Mouse (Mus musculus): ENCODE data around the gene Vpreb3.

The Vpreb3 gene

DNA sequence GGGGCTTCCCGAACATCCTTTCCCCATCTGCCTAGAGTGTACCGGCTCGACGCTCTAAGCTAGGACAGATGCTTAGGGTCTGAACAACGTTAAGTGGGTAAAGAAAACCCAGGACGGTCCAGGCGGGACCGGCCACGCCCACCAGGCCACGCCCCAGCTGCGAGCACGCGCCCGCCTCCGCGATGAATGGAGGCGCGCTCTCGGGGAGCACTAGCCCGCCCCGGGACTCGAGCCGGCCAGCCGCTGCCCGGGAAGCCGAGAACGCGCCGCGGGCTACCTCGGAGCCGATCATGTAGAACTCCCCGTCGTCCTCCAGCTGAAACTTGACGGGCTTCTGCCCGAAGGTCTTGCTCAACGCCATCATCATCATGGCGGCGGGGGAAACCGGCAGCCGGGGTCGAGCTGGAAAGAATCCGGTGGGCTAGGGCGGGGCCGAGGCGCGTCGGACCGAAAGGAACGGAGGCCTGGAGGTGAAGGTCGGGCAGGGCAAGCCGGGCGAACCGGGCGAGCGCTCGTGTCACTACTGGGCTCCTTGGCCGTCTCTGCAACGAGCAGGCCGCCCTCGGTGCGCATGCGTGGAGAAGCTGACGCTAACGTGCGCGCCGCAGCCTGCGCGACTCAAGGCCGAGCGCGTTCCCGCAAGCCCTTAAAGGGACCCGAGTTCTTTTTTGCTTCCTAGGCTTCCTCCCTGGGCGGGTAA lies 21.7 kb upstream of the Vpreb3 start, which contains the start of gene Smarcb1:
TSS of gene Smarcb1 (minus strand) at position 592 of the 700 bp plus-strand sequence.
- 0 out of 2 replicates have a peak, but pooled peaks have one; percentile 4 for TF ChIP-seq GATA4 (IDR thresholded peaks at IDR 0.05; ENCODE audit: insufficient replicate concordance, low read length)

DNA sequence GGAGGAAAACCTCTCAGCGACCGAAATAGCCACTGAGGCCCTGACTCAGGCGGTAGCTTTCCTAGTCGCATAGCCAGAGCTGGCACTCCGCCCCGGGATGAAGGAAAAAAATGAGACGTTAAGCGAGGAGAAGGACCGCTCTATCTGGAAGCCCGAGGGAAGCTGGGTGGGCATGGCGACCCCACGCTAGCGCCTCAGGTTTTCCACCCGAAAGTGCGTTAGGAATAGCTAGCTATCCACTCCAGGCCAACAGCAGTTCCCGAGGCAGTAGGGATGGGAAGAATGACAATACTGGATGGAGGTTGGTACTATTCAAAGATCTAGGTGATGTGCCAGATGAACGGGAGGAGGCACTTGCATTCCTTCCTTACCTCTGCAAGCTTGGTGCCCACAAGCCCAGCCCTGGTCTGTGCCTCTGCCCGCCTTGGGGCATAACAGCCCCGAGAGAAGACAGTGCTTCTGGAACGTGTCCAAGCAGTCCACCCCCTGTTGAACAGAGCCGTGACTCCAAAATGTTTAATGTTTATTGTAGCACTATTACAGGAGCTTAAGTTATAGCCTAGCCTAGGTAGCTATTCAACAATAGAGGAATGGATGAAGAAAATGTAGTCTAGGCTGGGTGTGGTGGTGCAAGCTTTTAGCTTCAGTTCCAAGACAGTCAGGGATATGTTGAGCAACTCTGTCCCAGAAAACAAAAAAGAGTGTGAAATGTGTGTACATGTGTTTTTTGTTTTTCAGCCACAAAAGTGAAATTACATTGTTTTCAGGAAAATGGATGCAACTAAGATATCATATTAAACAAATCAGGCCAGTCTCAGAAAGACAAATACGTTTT lies 20.9 kb upstream of the Vpreb3 start:
- no peak for TF ChIP-seq GATA4 (IDR thresholded peaks at IDR 0.05; ENCODE audit: insufficient replicate concordance, low read length)

DNA sequence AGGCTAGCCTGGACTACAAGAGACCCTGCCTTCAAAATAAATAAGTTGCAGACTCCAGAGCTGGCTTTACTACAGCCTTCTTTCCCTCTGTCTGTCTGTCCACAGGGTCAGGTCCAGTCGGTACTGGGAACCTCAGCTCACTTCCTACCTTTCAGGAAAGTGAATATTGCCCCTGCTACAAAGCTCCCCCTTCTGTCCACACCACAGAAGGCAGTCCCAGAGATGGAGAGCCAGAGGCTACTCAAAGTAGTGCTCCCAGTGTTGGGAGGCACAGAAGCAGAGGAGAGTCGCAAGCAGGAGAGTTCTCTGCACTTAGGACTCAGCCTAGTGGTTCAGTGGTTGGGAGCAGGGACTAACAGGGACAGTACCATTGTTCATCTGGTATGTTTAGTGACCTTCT lies 18.5 kb upstream of the Vpreb3 start:
- TF ChIP-seq GATA4 (IDR thresholded peaks at IDR 0.05; ENCODE audit: insufficient replicate concordance, low read length), result no peak

DNA sequence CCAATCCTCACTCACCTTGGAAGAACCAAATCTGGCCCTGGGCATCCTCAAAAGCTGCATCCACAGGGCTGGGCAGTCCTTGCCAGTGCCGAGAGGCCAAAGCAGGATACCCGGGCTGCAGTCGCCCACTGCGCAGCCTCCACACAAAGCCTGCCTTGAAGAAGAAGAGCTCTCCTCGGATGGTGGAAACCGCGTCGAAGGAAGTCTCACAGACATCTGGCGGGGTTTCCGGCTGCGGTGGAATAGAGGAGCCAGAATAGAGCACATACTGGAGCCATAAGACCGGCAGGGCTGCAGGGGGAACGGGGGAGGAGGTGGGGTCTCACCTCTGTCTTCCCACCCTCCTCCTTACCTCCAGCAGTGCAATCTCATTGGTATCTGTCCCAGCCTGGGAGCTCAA lies 16.5 kb upstream of the Vpreb3 start:
- TF ChIP-seq GATA4 (IDR thresholded peaks at IDR 0.05; ENCODE audit: insufficient replicate concordance, low read length), result no peak

DNA sequence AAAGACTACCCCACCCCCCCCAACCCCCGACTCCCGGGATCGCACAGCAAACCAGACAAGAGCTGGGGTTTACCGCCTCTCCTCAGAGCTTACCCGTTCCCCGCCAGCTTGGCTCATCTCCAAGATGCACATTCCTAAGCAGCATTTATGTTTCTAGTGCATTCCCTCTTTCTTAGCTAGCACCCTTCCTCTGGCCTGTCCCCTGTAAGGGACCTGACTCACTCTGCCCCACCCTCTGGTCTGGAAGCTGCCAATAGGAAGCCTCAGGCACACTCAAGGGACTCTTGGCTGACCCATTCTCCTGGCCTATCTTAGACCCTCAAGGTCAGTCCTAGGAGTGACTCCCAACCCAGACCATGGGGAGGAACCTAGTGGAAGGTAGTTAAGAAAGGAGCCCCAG lies 12.6 kb upstream of the Vpreb3 start:
- TF ChIP-seq GATA4 (IDR thresholded peaks at IDR 0.05; ENCODE audit: insufficient replicate concordance, low read length), result no peak

DNA sequence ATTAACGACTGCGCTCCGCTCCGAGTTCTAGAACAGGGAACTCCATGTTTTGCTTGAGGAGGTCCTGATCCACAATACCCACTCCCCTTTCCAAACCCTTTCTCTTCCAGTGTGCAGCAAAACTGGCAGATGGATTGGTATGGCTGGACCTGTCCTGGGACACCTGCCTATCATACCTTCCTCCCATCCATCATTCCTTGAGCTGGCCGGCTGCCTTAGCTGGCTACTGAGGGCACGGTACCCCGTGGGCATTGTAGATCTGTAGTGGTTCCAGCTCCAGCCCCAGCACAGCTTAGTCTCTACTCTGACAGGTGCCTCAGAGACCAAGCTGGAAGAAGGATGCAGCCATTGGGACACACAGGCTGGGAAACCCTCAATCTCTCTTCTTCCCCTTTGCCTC lies 11.5 kb upstream of the Vpreb3 start:
- TF ChIP-seq GATA4 (IDR thresholded peaks at IDR 0.05; ENCODE audit: insufficient replicate concordance, low read length), result no peak

DNA sequence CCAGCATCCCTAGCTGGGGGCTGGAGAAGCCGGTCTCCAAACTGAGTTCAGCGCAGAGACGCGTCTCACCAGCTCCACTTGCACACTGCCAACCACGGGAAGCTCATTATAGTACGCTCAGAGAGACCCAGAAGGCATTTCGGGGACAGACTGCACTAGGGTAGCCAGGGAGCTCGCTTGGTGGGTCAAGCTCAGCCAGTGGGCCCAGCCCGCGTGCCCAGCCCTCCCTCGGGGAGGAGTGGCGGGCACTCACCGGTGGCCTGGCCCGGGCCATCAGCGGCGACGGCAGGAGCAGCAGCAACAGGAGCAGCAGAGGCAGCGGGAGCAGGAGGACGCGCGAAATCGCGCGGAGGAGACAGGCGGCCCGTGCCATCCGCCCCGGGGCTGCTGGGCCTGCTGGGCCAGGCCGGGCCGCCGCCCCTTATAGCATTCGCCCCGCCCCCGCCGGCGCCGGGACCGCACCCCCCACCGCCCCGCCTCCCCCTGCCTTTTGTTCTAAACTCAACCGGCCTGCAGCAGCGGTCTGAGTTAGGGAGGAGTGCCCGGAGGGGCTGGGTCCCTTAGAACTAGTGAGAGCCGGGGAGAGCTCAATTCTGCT lies 10.7 kb upstream of the Vpreb3 start:
- no peak for TF ChIP-seq GATA4 (IDR thresholded peaks at IDR 0.05; ENCODE audit: insufficient replicate concordance, low read length)

DNA sequence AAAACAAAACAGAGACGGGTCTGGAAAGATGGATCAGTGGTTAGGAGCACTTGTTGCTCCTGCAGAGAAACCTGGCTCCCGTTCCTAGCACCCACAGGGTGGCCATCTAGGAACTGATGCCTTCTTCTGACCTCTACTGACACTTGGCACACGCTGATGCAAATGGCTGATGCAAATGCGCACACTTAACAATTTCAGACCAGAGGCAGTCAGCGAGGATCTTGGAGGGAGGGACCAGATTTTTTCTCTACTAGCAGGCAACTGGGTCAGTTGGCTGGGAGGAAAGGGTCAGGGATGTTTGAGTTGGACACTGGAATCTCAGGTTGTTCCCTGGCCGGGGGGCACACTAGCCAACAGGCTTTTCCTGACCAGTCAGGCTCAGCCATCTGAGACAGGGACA lies 10.0 kb upstream of the Vpreb3 start, which contains the start of gene Chchd10:
TSS of gene Chchd10 (plus strand) at position 240 of the 400 bp plus-strand sequence.
- TF ChIP-seq GATA4 (IDR thresholded peaks at IDR 0.05; ENCODE audit: insufficient replicate concordance, low read length), result no peak

DNA sequence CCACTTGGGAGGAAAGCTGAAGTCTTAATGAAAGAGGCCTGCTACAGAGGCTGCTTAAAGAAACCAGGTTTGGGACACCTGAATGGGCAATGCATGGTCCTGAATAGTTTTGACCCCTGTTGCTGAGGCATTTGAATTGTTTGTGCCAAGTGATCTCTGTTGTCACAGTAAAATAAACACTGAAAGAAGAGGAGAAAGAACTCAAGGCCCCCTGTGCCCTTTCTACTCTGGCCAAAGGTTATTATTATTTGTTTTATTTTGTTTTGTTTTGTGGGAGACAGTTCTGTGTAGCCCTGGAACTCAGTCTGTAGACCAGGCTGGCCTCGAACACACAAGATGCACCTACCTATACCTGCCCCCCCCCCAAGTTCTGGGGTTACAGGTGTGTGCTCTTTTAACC lies 7.9 kb upstream of the Vpreb3 start:
- no peak for TF ChIP-seq GATA4 (IDR thresholded peaks at IDR 0.05; ENCODE audit: insufficient replicate concordance, low read length)

DNA sequence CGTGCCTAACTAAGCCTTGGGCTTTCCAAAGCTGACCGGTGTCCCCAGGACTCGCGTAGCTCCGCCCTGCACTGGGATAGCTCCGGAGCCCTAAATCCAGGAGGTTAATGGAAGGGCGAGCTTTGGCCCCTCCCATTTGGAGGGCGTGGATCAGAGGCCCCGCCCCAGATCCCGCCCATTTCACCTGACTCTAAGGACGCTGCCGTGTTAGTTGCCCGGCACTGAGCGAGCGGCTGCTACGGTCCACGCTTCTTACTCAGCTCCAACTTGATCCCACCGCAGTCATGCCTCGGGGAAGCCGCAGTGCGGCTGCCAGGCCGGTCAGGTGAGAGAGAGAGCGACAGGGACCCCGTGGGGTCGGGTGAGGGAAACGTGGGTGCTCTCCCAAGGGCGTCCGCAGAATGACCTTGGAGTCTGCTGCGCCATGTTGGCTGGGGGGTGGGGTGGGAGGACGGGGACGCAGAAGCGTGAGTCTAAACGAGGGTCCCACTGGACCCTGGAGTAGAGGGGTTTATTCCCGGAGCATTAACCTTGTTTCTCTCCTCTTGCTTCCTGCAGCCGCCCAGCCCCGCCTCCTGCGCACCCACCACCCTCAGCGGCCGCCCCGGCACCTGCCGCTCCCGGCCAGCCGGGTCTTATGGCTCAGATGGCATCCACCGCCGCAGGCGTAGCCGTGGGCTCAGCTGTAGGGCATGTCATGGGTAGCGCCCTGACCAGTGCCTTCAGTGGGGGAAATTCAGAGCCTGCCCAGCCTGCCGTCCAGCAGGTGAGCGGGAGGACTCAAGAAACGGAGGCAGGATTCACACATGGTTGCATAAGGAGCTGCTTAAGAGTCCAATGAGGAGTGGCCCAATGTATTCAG lies 6.9 kb upstream of the Vpreb3 start, which contains the start of gene Mmp11:
TSS of gene Mmp11 (minus strand) at position 817 of the 862 bp plus-strand sequence.
- TF ChIP-seq GATA4 (IDR thresholded peaks at IDR 0.05; ENCODE audit: insufficient replicate concordance, low read length), result no peak

DNA sequence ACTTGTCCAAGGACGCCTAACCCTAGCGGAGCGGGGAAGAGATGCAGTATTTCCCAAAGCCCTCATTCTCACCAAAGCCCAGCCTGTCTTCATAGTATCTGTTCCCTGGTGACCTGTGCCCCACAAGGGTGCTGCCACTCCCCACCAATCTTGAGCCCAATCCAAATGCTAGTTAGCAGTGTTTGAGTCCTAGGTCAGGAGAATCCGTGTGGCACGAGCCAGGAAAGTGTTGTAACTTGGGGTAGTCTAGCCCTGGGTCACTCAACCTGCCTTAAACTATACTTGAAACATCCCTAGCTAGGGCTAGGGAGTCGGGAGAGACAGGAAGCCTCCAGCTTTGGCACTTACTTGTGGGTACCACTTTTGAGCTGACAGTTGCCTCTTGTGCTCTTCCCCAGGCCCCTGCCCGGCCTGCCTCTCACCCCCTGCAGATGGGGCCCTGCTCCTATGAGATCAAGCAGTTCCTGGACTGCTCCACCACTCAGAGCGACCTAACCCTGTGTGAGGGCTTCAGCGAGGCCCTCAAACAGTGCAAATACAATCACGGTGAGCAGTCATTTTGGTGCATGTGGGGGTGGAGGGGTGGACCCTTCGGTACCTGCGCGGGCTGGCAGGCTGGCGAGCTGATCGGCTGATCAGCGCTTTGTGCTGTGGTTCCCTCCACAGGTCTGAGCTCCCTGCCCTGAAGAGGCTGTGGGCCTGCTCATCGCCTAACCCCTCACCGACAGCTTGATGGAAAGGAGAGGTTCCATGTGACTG lies 5.8 kb upstream of the Vpreb3 start:
- TF ChIP-seq GATA4 (IDR thresholded peaks at IDR 0.05; ENCODE audit: insufficient replicate concordance, low read length), result no peak

DNA sequence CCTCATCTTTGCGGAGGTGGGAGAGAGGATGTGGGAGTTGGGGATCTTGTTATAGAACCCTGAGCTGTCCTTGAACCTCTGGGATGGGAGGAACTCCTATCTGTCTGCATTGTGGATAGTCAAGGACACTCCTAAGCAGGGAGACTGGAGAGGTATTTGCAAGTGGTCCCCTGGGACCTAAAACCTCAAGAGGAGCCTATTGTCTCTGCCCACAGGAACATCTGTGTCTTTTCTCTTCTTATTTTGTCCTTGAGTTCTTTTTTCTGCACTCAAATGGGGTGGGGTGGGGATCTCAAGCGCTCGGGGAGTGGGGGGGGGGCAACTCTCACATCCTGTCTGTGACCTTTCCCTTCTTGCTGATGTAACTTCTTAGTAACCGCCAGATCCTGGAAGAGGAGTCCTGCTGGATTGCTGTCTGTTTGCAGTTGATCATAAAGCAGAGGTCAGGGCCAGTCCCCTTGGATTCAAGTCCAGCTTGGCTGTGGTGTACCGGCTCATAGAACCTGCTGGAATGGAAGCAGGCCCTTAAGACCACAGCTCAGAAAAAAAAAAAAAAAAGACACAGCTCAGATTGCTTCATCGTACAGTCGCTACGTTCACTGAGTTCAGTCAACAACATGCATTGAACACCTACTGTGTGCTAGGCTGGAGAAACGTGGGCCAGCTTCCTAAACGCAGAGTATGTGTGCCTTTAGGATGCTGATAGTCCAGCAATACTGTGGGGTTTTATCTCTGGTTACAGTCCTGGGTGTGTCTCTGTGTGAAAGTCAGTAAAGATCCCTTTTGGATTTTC lies 4.8 kb upstream of the Vpreb3 start:
- TF ChIP-seq GATA4 (IDR thresholded peaks at IDR 0.05; ENCODE audit: insufficient replicate concordance, low read length), result no peak

DNA sequence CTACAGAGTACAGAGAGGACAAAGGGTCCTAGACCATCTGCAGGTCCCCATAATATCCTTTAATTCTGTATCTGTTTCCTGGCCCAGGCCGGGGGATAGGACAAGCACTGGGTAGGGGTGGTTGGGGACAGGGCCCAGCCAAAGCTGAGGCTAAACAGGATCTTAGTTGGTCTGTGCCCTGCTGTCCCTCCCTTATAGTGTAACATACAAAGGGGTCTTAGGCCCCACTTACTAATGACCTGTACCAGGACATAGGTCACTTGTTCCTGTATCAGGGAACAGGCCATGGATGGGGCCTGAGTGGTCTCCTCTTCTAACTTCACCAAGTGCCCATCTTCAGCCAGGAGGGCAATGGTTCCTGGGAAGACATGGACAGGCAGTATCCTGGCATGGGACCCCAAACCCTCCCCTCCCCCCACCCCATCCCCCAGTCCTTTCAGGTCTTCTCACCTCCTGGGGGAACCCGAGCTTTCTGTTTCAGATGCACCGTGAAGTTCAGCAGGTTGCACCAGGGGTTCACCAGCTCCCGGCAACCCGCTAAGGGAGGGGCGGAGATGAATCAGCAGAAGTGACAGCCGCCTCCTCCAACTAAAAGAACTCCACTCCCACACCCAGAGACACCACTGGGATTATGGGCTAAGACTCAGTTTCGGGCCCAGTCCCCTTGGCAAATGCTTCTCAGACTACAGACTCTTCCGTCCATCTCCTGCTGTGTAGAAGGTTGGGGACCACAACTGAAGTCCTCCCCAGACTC lies 3.2 kb upstream of the Vpreb3 start:
- TF ChIP-seq GATA4 (IDR thresholded peaks at IDR 0.05; ENCODE audit: insufficient replicate concordance, low read length), result no peak
